Mouse (Mus musculus): ENCODE data around the gene Dnm1.

DNA sequence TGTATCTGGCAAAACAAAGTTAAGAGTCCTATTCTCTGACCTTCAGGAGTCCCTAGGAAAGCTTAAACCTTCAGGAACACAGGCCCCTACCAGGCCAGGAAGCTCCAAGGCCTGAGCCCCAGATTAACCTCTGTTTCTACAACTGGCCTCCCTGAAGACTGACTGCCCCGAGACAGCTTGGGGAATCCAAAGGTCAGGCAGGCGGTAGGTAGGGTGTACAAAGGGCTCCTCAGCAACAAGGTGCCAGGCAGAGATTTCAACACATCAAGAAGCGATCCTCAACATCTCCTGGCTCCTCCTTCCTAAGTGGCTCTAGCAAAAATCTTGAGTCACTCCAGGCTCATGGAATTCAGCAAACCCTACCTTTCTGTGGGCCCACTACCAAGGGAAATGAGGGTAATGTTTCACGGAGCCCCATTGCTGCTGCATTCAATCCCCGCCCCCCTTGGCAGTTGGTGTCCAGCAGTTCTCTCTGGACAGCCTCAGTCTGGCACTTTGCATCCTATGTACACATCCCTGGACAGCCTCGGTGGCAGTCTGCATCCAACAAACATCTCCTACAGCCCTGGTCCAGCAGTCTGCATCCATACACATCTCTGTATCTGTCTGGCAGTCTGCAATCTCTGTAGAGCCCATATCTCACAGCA lies 94.1 kb downstream of the Dnm1 start:
- TF ChIP-seq POLR2A (IDR thresholded peaks at IDR 0.05; ENCODE audit: borderline replicate concordance, insufficient read depth, low read length) = no peak
- no peak for TF ChIP-seq CTCF (IDR thresholded peaks at IDR 0.05; ENCODE audit: borderline replicate concordance, insufficient read depth, low read depth, low read length)

Measured in cerebellum, adult 2 months (tissue).